Mouse (Mus musculus) forebrain, embryonic 13.5 days (tissue): Measurements from ENCODE around the gene Krtdap. TPM values are rescaled to one million over a fixed set of nuclear protein-coding genes. Genes with fewer than 3 reads are reported as not detected.
"Not testable (repeated sequence)": the region's sequence is repeated elsewhere in the genome, so short reads cannot be mapped to it uniquely, and the experiment has no call there.

ENCODE experiments used
- ATAC-seq: fragments of 200-750 bp; cut with Nextera tagmentation; 2 replicates; pipeline ENCODE4 v1.8.0; 2017
- H3K27ac ChIP-seq: fragments of 300-500 bp; sonication (generic); 2 replicates; pipeline ENCODE4 v1.5.1; 2015; ENCODE audit warnings: inconsistent platforms, mild to moderate bottlenecking, moderate library complexity
- H3K27me3 ChIP-seq: fragments of 300-500 bp; sonication (generic); 2 replicates; pipeline ENCODE4 v1.6.1; 2015; ENCODE audit warnings: mild to moderate bottlenecking, inconsistent platforms
- H3K36me3 ChIP-seq: fragments of 300-500 bp; sonication (generic); 2 replicates; pipeline ENCODE4 v1.6.1; 2015; ENCODE audit warnings: mild to moderate bottlenecking, inconsistent platforms; ENCODE audit not compliant: poor library complexity, severe bottlenecking
- H3K4me1 ChIP-seq: fragments of 300-500 bp; sonication (generic); 2 replicates; pipeline ENCODE4 v1.6.1; 2015; ENCODE audit warnings: inconsistent platforms
- H3K4me2 ChIP-seq: fragments of 300-500 bp; sonication (generic); 2 replicates; pipeline ENCODE4 v1.6.1; 2015; ENCODE audit warnings: inconsistent platforms, mild to moderate bottlenecking, moderate library complexity
- H3K4me3 ChIP-seq: fragments of 300-500 bp; sonication (generic); 2 replicates; pipeline ENCODE4 v1.5.1; 2015; ENCODE audit warnings: mild to moderate bottlenecking, inconsistent platforms
- H3K9ac ChIP-seq: fragments of 300-500 bp; sonication (generic); 2 replicates; pipeline ENCODE4 v1.6.1; 2015; ENCODE audit warnings: mild to moderate bottlenecking, inconsistent platforms
- H3K9me3 ChIP-seq: fragments of 300-500 bp; sonication (generic); replicated peaks from 2 replicates; pipeline ENCODE4 v1.6.1; 2016; ENCODE audit warnings: inconsistent platforms
- WGBS: fragments of 180-500 bp; shearing (Covaris S2); methylation state at CpG from one replicate; pipeline ENCODE4 v1.1.7; 2015; 5-methylcytosine and 5-hydroxymethylcytosine counted together
- polyA plus RNA-seq: library from polyadenylated mRNA; unstranded; fragments of >200 nt; fragmentation: Nextera tagmentation; extraction: Ambion mirVana; gene quantifications from 2 replicates; pipeline ENCODE4 v1.2.1, GENCODE M21; 2015

Gene Krtdap
- polyA plus RNA-seq, 1 experiment from 2014 or later = not detected

DNA sequence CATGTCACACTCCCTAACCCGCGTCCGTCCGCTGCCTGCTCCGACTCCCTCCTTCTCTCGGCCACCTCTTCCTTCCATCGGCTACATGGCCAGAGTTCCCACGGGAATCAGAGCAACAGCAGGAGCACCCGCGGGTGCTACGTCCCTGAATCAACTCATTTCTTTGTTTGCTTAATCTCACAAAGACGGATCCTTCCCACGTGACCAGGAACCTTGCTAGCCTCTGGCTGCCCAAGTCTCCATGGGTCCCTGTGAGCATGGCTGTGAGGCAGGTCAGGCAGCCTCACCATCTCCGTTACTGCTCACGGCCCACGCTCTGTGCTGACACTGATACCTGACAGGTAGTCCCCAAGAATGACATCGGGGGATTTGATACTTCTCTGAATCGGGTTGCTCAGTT lies 36.0 kb downstream of the Krtdap start, which contains the start of gene Ffar2:
Ffar2 (minus strand) TSS at position 101 of the 400 bp plus-strand sequence.
- H3K27me3 ChIP-seq = no peaks in the 10 kb centered on the region
- H3K27ac ChIP-seq = no peak within 1 kb of the TSS
- no peak within 1 kb of the TSS for H3K4me2 ChIP-seq
- no peaks in the 10 kb centered on the region for H3K36me3 ChIP-seq
- no peaks in the 10 kb centered on the region for H3K4me1 ChIP-seq
- H3K4me3 ChIP-seq = no peak within 1 kb of the TSS
- no peak within 1 kb of the TSS for H3K9ac ChIP-seq
- H3K9me3 ChIP-seq = no peaks in the 10 kb centered on the region
- no peak for ATAC-seq
- WGBS = 93% methylated on average over 18 of the region's 18 CpGs

GRCm38 (mm10) chr7:30824306-30824705 lies 36.6 kb downstream of the Krtdap start:
- Histone ChIP-seq H3K9me3 (no peaks in the 10 kb centered on the region), H3K4me1 (no peaks in the 10 kb centered on the region), H3K27me3 (no peaks in the 10 kb centered on the region), H3K9ac (no peak overlapping the region), H3K27ac (no peak overlapping the region), H3K4me2 (no peak overlapping the region), H3K36me3 (no peaks in the 10 kb centered on the region), H3K4me3 (no peak overlapping the region)
- no peak for ATAC-seq
- 96% methylated on average over 3 of the region's 3 CpGs for WGBS

DNA sequence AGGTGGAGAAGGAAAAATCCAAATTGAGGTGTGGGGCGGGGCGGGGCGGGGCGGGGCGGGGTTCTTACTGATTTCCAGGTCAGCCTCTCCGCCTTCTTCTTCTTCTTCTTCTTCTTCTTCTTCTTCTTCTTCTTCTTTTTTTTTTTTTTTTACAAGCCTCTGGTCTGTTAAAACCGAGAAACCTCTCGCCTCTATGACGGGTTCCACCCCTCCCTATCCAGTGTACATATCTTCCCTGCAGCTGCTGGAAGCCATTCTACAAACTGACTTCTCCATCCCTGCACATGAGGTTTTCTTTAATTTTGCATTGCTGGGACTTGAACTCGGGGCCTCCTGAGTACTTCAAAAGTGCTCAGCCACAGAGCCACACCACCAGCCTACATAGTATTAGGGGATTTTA lies 39.0 kb downstream of the Krtdap start:
- Histone ChIP-seq H3K4me3 (no peak overlapping the region), H3K4me2 (no peak overlapping the region), H3K9me3 (no peaks in the 10 kb centered on the region), H3K27ac (no peak overlapping the region), H3K4me1 (no peaks in the 10 kb centered on the region), H3K9ac (no peak overlapping the region), H3K27me3 (no peaks in the 10 kb centered on the region), H3K36me3 (no peaks in the 10 kb centered on the region)
- 94% methylated on average over 10 of the region's 10 CpGs for WGBS
- ATAC-seq = no peak

DNA sequence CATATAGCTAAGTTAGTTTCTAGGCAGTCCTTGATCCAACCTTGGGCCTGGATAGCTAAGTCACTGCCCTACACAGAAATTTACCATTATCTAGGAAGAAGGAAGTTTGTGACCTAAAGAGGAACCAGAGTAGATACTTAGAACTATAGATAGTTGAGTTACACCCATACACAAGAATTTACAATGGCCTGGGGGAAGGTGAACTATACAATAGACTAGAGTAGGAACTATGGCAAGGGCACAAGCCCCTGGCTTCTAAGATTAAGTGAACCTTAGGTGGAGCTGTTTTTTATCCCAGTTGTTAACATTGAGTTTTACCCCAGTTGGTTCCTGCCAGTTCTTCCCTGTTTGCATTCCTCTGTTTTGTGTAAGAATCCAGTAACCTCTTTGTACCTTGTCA lies 41.2 kb downstream of the Krtdap start:
- not testable (repeated sequence) for H3K4me1 ChIP-seq, H3K27ac ChIP-seq, H3K9ac ChIP-seq

DNA sequence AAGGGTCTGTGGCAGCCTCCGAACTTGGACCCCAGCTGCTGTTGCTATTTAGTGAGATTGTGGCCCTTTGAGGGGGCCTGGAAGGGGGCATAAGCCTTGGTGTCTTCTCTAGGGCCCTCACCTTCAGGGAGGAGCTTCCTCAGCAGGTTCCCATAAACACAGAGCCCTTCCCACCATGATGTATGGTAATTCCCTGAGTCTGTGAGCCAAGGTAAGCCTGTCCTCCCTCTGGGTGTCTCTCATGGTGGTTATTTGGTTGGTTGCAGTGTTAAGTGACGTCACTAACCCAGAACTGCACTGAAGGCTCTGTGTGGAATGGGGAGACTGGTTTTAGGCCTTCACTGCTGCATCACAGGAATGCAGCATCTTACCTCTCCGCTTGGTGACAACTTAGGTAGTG lies 41.7 kb downstream of the Krtdap start:
- Histone ChIP-seq H3K9ac (no peak overlapping the region), H3K27ac (no peak overlapping the region), H3K4me1 (no peaks in the 10 kb centered on the region), H3K4me2 (no peak overlapping the region), H3K27me3 (no peaks in the 10 kb centered on the region), H3K4me3 (no peak overlapping the region), H3K36me3 (no peaks in the 10 kb centered on the region), H3K9me3 (no peaks in the 10 kb centered on the region)
- 71% methylated on average over 3 of the region's 3 CpGs for WGBS
- no peak for ATAC-seq

More for the DNA sequence above, 41.2 kb downstream of the Krtdap start:
- H3K36me3 ChIP-seq, H3K9me3 ChIP-seq, H3K4me3 ChIP-seq, ATAC-seq, H3K4me2 ChIP-seq, H3K27me3 ChIP-seq: not testable (repeated sequence)

DNA sequence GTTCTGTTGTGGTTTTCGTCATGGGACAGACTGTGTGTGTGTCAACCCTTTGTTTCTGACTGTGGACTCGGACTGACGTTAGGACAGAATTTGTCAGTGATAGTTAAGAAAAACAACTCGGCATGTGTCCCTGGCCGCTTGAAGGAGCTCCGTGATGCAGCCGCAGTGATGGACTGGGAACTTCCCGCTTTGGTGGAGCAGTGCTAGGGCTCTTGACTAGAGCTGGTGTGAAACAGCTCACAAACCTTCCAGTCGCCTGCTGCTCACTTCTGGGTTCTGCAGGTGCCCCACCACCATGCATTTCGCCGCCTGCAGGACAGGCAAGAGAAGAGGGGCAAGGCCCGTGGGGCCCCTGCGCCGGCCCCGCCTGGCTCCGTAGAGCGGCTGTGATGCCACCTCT lies 44.6 kb downstream of the Krtdap start:
- Histone ChIP-seq H3K4me3 (no peak overlapping the region), H3K9me3 (no peaks in the 10 kb centered on the region), H3K27me3 (no peaks in the 10 kb centered on the region), H3K36me3 (no peaks in the 10 kb centered on the region), H3K4me2 (no peak overlapping the region), H3K4me1 (no peaks in the 10 kb centered on the region), H3K27ac (no peak overlapping the region), H3K9ac (no peak overlapping the region)
- no peak for ATAC-seq
- WGBS = 84% methylated on average over 13 of the region's 17 CpGs

DNA sequence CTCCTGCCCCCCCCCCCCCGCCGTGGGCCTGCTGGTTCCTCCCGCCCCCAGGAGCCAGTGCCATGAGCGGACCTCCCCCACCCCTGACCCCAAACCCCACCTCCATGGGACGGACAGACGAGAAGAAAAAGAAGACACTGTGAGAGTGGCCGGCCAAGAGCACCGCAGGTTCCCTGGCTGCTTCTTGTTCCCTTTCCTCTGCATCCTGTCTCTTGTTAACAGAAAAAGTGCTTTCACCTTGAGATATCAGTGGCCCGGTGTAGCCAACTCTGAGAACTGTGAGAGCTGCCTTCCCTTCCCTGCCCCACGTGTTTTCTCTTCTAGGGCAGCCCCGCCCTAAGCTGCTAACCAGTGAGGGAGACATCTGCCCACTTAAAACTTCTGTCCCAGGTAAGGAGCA lies 45.0 kb downstream of the Krtdap start:
- ATAC-seq, H3K9me3 ChIP-seq, H3K27ac ChIP-seq, H3K4me1 ChIP-seq, H3K36me3 ChIP-seq, H3K4me2 ChIP-seq, H3K4me3 ChIP-seq, H3K9ac ChIP-seq, H3K27me3 ChIP-seq: not testable (repeated sequence)
- WGBS = 53% methylated on average over 7 of the region's 11 CpGs

DNA sequence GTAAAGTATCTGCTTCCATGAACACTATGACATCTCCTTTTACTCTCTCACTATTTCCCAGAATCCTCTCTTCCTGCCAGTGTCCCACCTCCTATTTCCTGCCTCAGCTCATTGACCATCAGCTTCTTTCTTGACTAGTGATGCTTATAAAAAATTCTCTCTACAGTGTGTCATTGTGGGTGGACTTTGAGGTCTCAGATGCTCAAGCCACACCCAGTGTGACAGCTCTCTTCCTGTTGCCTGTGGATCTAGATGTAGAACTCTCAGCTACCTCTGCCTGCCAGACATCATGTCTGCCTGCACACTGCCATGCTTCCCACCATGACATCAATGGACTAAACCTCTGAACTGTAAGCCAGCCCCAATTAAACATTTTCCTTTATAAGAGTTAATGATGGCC lies 49.6 kb downstream of the Krtdap start:
- Histone ChIP-seq H3K9ac (no peak overlapping the region), H3K4me1 (no peaks in the 10 kb centered on the region), H3K4me3 (no peak overlapping the region), H3K27me3 (no peaks in the 10 kb centered on the region), H3K27ac (no peak overlapping the region), H3K36me3 (no peaks in the 10 kb centered on the region), H3K4me2 (no peak overlapping the region), H3K9me3 (no peaks in the 10 kb centered on the region)
- ATAC-seq = no peak

DNA sequence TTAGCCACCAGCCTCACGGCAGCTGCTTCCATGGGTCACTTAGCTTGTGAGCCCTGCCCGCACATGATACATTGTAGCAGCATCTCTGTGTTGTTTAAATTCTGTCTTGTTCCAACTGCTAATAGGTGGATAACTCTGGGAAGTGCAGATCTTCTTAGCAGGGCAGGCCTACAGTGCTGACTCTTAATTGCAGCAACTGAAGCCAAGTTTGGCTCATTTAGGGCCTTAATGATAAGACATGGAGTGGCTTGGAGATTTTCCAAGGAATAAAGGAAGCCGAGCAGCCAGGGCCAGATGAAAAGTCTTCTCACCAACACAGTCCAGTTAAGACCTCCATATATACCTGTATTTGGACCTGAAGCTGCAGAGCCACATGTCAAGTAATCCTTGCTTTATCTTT lies 52.6 kb downstream of the Krtdap start:
- Histone ChIP-seq H3K9me3 (no peaks in the 10 kb centered on the region), H3K27ac (no peak overlapping the region), H3K4me1 (no peaks in the 10 kb centered on the region), H3K27me3 (no peaks in the 10 kb centered on the region), H3K4me3 (no peak overlapping the region), H3K36me3 (no peaks in the 10 kb centered on the region), H3K9ac (no peak overlapping the region), H3K4me2 (no peak overlapping the region)
- no peak for ATAC-seq
- WGBS = 76% methylated on average over 3 of the region's 3 CpGs

Other genes starting within 250 kb of the Krtdap start
- 11.0 and 12.1 TPM in 2 replicates for gene Hspb6, start 235.7 kb upstream of the Krtdap start, polyA plus RNA-seq
- gene Proser3, start 235.6 kb upstream of the Krtdap start, polyA plus RNA-seq = 14.8 and 17.5 TPM in 2 replicates
- gene Lin37, start 228.1 kb upstream of the Krtdap start, polyA plus RNA-seq = 53.0 and 65.1 TPM in 2 replicates
- 114 and 122 TPM in 2 replicates for gene U2af1l4, start 224.6 kb upstream of the Krtdap start, polyA plus RNA-seq
- gene Gm49396, start 224.6 kb upstream of the Krtdap start, polyA plus RNA-seq = 20.2 and 22.5 TPM in 2 replicates
- 128 and 141 TPM in 2 replicates for gene Psenen, start 224.3 kb upstream of the Krtdap start, polyA plus RNA-seq
- 7.4 and 8.2 TPM in 2 replicates for gene Igflr1, start 222.5 kb upstream of the Krtdap start, polyA plus RNA-seq
- gene Kmt2b, start 199.2 kb upstream of the Krtdap start, polyA plus RNA-seq = 11.6 and 14.1 TPM in 2 replicates
- gene Zbtb32, start 189.0 kb upstream of the Krtdap start, polyA plus RNA-seq = 0.34 and 0.43 TPM in 2 replicates
- gene Upk1a, start 175.0 kb upstream of the Krtdap start, polyA plus RNA-seq = 0.19 and 0.37 TPM in 2 replicates
- gene Cox6b1, start 161.7 kb upstream of the Krtdap start, polyA plus RNA-seq = 944 and 1,056 TPM in 2 replicates
- not detected in 2 replicates for gene Etv2, start 152.0 kb upstream of the Krtdap start, polyA plus RNA-seq
- 144 and 146 TPM in 2 replicates for gene Rbm42, start 137.6 kb upstream of the Krtdap start, polyA plus RNA-seq
- gene Haus5, start 122.9 kb upstream of the Krtdap start, polyA plus RNA-seq = 52.7 and 57.2 TPM in 2 replicates
- not detected in 2 replicates for gene Pmis2, start 116.3 kb upstream of the Krtdap start, polyA plus RNA-seq
- gene 2200002J24Rik, start 89.0 kb upstream of the Krtdap start, polyA plus RNA-seq = not detected in 2 replicates
- gene Atp4a, start 75.7 kb upstream of the Krtdap start, polyA plus RNA-seq = 0.79 and 1.4 TPM in 2 replicates
- 182 and 188 TPM in 2 replicates for gene Tmem147, start 58.4 kb upstream of the Krtdap start, polyA plus RNA-seq
- 0.93 and 1.0 TPM in 2 replicates for gene Gapdhs, start 44.2 kb upstream of the Krtdap start, polyA plus RNA-seq
- gene Sbsn, start 36.4 kb upstream of the Krtdap start, polyA plus RNA-seq = 1.5 and 1.9 TPM in 2 replicates
- 0.68 TPM in 1 of 2 replicates, not detected in the other for gene Dmkn, start 24.1 kb upstream of the Krtdap start, polyA plus RNA-seq
- 0.09 TPM in 1 of 2 replicates, not detected in the other for gene Ffar2, start 35.9 kb downstream of the Krtdap start, polyA plus RNA-seq
- not detected in 2 replicates for gene Ffar3, start 68.3 kb downstream of the Krtdap start, polyA plus RNA-seq
- gene Ffar1, start 73.7 kb downstream of the Krtdap start, polyA plus RNA-seq = not detected in 2 replicates
- not detected in 2 replicates for gene Cd22, start 92.4 kb downstream of the Krtdap start, polyA plus RNA-seq
- 0.58 and 0.64 TPM in 2 replicates for gene Mag, start 127.0 kb downstream of the Krtdap start, polyA plus RNA-seq
- gene Hamp2, start 136.8 kb downstream of the Krtdap start, polyA plus RNA-seq = not detected in 2 replicates
- not detected in 2 replicates for gene Hamp, start 156.1 kb downstream of the Krtdap start, polyA plus RNA-seq
- gene Usf2, start 168.9 kb downstream of the Krtdap start, polyA plus RNA-seq = 23.9 and 24.4 TPM in 2 replicates
- gene Lsr, start 185.6 kb downstream of the Krtdap start, polyA plus RNA-seq = 17.8 and 22.2 TPM in 2 replicates
- 0.58 and 0.74 TPM in 2 replicates for gene Fam187b, start 185.9 kb downstream of the Krtdap start, polyA plus RNA-seq